Mouse (Mus musculus) thymus, adult 2 months (tissue): Measurements from ENCODE around the gene Cdc42bpa.

Source experiments
- CTCF ChIP-seq: fragments of 200-500 bp; IDR thresholded peaks from 2 replicates; pipeline ENCODE4 v1.5.1; 2012; ENCODE audit warnings: mild to moderate bottlenecking, control low read depth, low read length, moderate library complexity, borderline replicate concordance; ENCODE audit not compliant: control insufficient read depth, poor library complexity, insufficient read depth; ENCODE audit errors: extremely low read depth
- POLR2A ChIP-seq: fragments of 200-500 bp; IDR thresholded peaks from 2 replicates; pipeline ENCODE4 v1.6.1; 2012; ENCODE audit warnings: mild to moderate bottlenecking, low read length, control low read depth, moderate library complexity; ENCODE audit not compliant: control insufficient read depth, poor library complexity, insufficient read depth; ENCODE audit errors: extremely low read depth

DNA sequence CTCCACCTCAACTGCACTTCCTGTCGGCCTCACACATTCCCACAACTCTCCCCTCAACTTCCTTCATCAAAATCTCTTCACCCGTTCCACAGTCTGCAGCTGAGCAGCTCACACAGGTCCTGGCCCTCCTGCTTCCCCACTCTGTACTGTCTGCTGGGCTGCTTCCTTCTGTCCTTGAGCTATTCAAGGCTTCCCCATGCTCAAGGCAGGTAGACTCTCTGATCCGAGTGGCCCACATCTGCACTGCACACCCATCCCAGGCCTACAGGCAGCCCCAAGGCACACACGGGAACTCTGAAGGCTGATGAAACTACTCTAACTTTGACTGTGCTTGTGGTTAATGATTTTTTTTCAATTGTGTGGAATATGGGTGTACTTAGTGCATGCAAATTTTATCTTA lies 232.6 kb downstream of the Cdc42bpa start:
- TF ChIP-seq CTCF (no peak), POLR2A (no peak)
